Mouse (Mus musculus) left cerebral cortex, postnatal 10 days (tissue): Measurements from ENCODE around the gene Gpsm3. TPM values are rescaled to one million over a fixed set of nuclear protein-coding genes. Genes with fewer than 3 reads are reported as not detected.

ENCODE experiments used
- DNase-seq, 2 experiments: peaks; one replicate each; pipeline ENCODE4 v3.0.0; 2021 to 2022; ENCODE audit warnings: low spot score in 2 of 2, mixed read lengths in 1 of 2; ENCODE audit errors: extremely low spot score in 1 of 2
- intact Hi-C: fragments of 180-260 bp; cut with DNase I; formaldehyde crosslinking; loops from one replicate; pipeline ENCODE4 v1.15.1; 2025
- total RNA-seq, 2 experiments: library from RNA; stranded (reverse); gene quantifications; 2 replicates each; pipeline ENCODE4 v1.2.3; 2021

The Gpsm3 gene
- total RNA-seq, 2 experiments from 2014 or later, result 3.1 to 4.1 TPM

- intact Hi-C loops, result no loop called here
- peak in 1 of 2 experiments; percentile 64 for DNase-seq
Measured at GRCm38 (mm10) chr17:34593752-34594525, 4.3 kb downstream of the Gpsm3 start.

DNA sequence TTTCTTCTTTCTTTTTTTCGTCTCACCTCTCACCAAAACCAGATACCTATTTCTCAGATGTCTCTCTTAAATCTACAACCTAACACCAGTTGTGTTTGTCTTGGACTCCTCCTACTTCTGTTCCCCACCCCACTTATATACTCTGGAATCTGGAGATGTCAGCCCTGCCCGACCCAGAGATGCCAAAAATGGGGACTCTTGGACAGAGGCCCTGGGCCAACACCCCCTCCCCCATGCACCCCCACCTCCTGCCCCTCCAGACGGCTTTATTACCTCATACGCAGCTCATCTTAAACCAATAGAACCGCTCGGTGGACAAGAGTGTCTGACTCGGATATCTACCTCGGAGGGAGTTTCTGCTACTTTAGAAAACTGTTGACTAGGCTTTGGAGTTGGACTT, 6.5 kb downstream of the Gpsm3 start:
- DNase-seq, result no peak
- intact Hi-C loops, result no loop called here

DNA sequence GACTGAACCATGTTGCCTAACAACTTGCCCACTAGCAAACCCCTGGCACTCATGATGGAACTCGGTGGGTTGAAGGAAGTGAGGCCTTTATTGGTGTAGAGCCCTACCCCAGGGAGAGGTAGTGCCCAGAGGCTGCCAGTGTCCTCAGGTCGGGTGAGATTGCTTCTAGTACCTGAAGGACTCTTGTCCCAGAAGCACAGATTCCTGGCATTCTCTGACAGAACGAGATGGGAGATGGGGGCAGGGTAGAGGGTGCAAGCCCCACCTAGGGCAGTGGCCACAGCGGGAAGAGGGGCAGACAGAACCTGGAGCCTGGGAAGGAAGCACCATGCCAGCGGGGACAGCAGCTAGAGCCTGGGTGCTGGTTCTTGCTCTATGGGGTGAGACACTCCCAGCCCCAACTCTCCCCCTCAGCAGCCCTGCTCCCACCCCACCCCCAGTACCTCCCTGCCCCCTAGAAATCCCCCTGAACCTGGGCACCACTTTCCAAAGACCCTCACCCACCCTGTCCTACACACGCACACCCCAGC, 8.0 kb downstream of the Gpsm3 start, which contains the start of gene Ager:
TSS of gene Ager (plus strand) at position 297 of the 530 bp plus-strand sequence.
- no peak for DNase-seq
- intact Hi-C loops, result no loop called here

GRCm38 (mm10) chr17:34599891-34600290, 10.3 kb downstream of the Gpsm3 start:
- DNase-seq, result peak in 1 of 2 experiments; percentile 28
- intact Hi-C loops, result no loop called here

DNA sequence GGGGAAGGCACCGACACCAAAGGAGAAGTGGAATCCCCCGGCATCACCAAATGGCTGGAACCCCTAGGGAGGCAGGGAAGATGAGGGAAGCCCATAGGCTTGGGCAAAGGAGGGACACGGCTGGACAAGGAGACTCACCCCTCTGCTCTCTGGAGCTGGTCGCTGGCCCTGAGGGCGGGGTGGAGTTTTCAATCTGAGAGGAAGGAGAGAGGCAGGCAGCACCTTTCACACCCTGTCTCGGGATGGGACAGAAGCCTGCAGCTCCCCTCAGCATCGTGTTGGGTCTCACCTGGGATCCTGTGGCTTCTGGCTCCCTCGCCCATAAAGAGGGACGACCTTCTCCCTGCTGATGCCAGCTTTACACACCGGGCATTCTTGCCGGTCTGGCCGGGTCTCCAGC, 12.2 kb downstream of the Gpsm3 start:
- peak in 1 of 2 experiments; percentile 37 for DNase-seq
- intact Hi-C loops, result no loop called here

DNA sequence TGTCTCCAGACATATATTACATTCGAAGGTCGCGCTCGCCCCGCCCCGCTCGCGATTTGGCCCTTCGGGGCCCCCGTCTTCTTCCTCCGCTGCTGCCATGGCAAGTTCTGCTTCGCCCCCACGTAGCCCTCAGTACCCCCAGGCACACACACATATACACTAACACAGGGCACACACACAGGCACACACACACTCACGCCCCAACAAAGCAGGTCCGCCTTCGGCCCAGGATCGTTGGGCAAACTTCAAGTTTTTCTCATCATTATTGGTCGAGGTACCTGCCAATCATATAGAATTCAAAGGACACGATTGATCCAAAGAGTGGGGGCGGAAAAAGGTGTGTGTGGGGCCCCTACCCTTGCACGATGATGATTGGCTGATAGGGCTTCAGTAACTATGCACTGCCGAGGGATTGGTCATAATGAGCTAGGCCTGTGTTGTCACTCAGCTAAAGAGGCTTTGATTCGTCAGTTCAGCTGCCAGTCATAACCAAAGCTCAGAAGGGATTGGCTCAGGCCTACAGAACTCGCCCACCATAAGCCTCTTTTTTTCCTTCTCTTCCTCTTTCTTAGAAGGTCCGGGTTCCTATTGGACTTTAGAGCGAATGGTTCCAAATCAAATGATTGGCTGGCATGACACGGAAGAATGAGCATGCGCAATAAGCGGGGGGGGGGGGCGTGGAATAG, 13.9 kb downstream of the Gpsm3 start, which contains the start of gene Rnf5:
TSS of gene Rnf5 (minus strand) at position 316 of the 686 bp plus-strand sequence.
- intact Hi-C loops, result no loop called here
- DNase-seq, result peak; percentile 99 to 100

- peak; percentile 98 to 99 for DNase-seq
- intact Hi-C loops, result no loop called here
Measured at GRCm38 (mm10) chr17:34604061-34604508, 14.5 kb downstream of the Gpsm3 start, which contains the start of gene Agpat1. Gene Agpat1 (plus strand): TSS chr17:34604262.

GRCm38 (mm10) chr17:34604511-34605237, 15.1 kb downstream of the Gpsm3 start:
- intact Hi-C loops, result no loop called here
- DNase-seq, result no peak

GRCm38 (mm10) chr17:34605609-34606008, 16.0 kb downstream of the Gpsm3 start:
- intact Hi-C loops, result no loop called here
- peak; percentile 96 to 98 for DNase-seq

GRCm38 (mm10) chr17:34606186-34607039, 16.8 kb downstream of the Gpsm3 start:
- intact Hi-C loops, result no loop called here
- DNase-seq, result peak in 1 of 2 experiments; percentile 71

GRCm38 (mm10) chr17:34607997-34608396, 18.4 kb downstream of the Gpsm3 start:
- intact Hi-C loops, result no loop called here
- peak in 1 of 2 experiments; percentile 60 for DNase-seq

GRCm38 (mm10) chr17:34611050-34611449, 21.4 kb downstream of the Gpsm3 start:
- DNase-seq, result no peak
- intact Hi-C loops, result loop anchor here (10.0 kb wide), 1 partner anchor 166 kb away; no protein-coding TSS in a partner anchor

- no peak for DNase-seq
- intact Hi-C loops, result loop anchor here (10.0 kb wide), 1 partner anchor 168 kb away; no protein-coding TSS in a partner anchor
Measured at GRCm38 (mm10) chr17:34613054-34613645, 23.5 kb downstream of the Gpsm3 start.

DNA sequence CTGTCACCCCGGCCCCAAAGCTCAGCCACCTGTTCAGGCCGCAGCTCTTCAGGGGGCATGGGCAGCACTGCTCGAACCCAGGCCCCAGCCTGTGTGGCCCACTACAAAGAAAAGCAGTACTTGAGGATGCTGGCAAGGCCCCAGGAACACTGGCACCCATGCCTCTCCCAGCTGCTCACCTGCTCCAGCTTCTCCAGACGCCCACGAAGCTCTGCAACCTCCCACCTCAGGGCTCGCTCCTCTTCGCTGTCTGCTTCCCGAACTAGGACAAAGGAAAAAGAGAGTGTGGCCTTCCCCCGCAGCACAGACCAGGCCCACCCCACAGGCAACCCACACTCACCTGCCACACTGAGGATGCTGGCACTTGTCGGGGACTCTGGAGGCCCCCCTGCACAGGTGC, 24.2 kb downstream of the Gpsm3 start:
- DNase-seq, result no peak
- intact Hi-C loops, result loop anchor here (10.0 kb wide), 1 partner anchor 169 kb away; no protein-coding TSS in a partner anchor

GRCm38 (mm10) chr17:34615871-34616270, 26.3 kb downstream of the Gpsm3 start, which contains the start of gene Egfl8:
Gene Egfl8 (minus strand): TSS chr17:34615971.
- intact Hi-C loops, result loop anchor here (10.0 kb wide), 1 partner anchor 171 kb away; no protein-coding TSS in a partner anchor
- no peak for DNase-seq

- intact Hi-C loops, result loop anchor here (10.0 kb wide), 1 partner anchor 174 kb away; no protein-coding TSS in a partner anchor
- no peak for DNase-seq
Measured at GRCm38 (mm10) chr17:34618999-34619398, 29.4 kb downstream of the Gpsm3 start.

DNA sequence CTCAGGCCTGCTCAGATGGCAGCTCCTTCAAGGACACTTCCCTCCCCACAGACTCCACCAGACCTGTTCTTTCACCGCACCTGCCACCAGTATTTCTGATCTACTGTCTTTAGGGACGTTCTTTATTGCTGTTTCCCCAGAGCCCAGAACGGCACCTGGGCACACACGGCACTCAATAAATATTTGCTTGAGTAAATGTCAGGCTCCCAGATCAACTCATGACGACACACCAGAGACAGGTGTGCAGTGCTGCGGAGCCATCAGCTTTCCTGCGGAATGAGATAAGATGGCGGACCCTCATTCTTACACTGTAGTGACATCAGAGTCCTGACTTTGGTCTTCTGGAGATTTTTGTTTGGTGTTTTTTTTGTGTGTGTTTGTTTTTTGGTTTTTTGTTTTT, 31.4 kb downstream of the Gpsm3 start:
- intact Hi-C loops, result no loop called here

More for the DNA sequence above, 31.4 kb downstream of the Gpsm3 start:
- DNase-seq, result no peak
